Mouse (Mus musculus) MEL (cell line): ENCODE results near the gene Gtf2ird1.

Experiments
- CTCF ChIP-seq, 3 experiments: IDR thresholded peaks in 2 of 3; conservative IDR thresholded peaks in 1 of 3; 2 replicates each; pipeline ENCODE4 v1.5.1; 2011 to 2012; ENCODE audit warnings: low read length in 3 of 3, low read depth in 2 of 3, mild to moderate bottlenecking in 2 of 3, improper control_type of control experiment in 1 of 3, inconsistent platforms in 1 of 3, mixed read lengths in 1 of 3, moderate library complexity in 1 of 3; ENCODE audit not compliant: control insufficient read depth in 1 of 3, insufficient read depth in 1 of 3, poor library complexity in 1 of 3, severe bottlenecking in 1 of 3
- EP300 ChIP-seq, 2 experiments: IDR thresholded peaks; 2 replicates each; pipeline ENCODE4 v1.6.1; 2011; ENCODE audit warnings: improper control_type of control experiment in 2 of 2, low read length in 2 of 2, low read depth in 1 of 2, mild to moderate bottlenecking in 1 of 2
- GATA1 ChIP-seq: IDR thresholded peaks from 2 replicates; pipeline ENCODE4 v1.6.1; 2011; ENCODE audit warnings: low read depth, low read length, improper control_type of control experiment
- MAZ ChIP-seq: IDR thresholded peaks from 2 replicates; pipeline ENCODE4 v1.6.1; 2012; ENCODE audit warnings: low read depth, mild to moderate bottlenecking, inconsistent platforms, low read length, improper control_type of control experiment
- NELFE ChIP-seq: IDR thresholded peaks from 2 replicates; pipeline ENCODE4 v1.6.1; 2011; ENCODE audit warnings: low read depth, low read length, improper control_type of control experiment
- NRF1 ChIP-seq: IDR thresholded peaks from 2 replicates; pipeline ENCODE4 v1.6.1; 2014; ENCODE audit warnings: low read depth, mild to moderate bottlenecking, inconsistent platforms, low read length, improper control_type of control experiment, moderate library complexity; ENCODE audit not compliant: poor library complexity, insufficient read depth, severe bottlenecking
- POLR2A ChIP-seq, 2 experiments: IDR thresholded peaks; 2 replicates each; pipeline ENCODE4 v1.6.1; 2011 to 2012; ENCODE audit warnings: low read length in 2 of 2, mild to moderate bottlenecking in 2 of 2, control low read depth in 1 of 2, improper control_type of control experiment in 1 of 2, low read depth in 1 of 2, moderate library complexity in 1 of 2; ENCODE audit not compliant: control insufficient read depth in 1 of 2, insufficient read depth in 1 of 2, poor library complexity in 1 of 2
- POLR2AphosphoS2 ChIP-seq: IDR thresholded peaks from 2 replicates; pipeline ENCODE4 v1.6.1; 2011; ENCODE audit warnings: low read length, improper control_type of control experiment
- POLR2AphosphoS5 ChIP-seq: IDR thresholded peaks from 2 replicates; pipeline ENCODE4 v1.6.1; 2012; ENCODE audit warnings: low read depth, borderline replicate concordance, mild to moderate bottlenecking, inconsistent platforms, low read length, moderate library complexity, mixed read lengths
- TAL1 ChIP-seq: IDR thresholded peaks from 2 replicates; pipeline ENCODE4 v1.6.1; 2012; ENCODE audit warnings: mild to moderate bottlenecking, inconsistent platforms, low read length, moderate library complexity, mixed read lengths
- TCF12 ChIP-seq: IDR thresholded peaks from 2 replicates; pipeline ENCODE4 v1.6.1; 2014; ENCODE audit warnings: low read depth, mild to moderate bottlenecking, inconsistent platforms, low read length, improper control_type of control experiment, moderate library complexity

GRCm38 (mm10) chr5:134393624-134394023 is 62.9 kb downstream of the Gtf2ird1 start:
- TF ChIP-seq CTCF (IDR thresholded peaks at IDR 0.05 in 2 of 3, conservative IDR thresholded peaks at IDR 0.05 in 1 of 3; ENCODE audit: control insufficient read depth in 1 of 3, insufficient read depth in 1 of 3, low read depth in 2 of 3, low read length in 3 of 3, poor library complexity in 1 of 3, severe bottlenecking in 1 of 3) (no peak), TCF12 (no peak), POLR2A (IDR thresholded peaks at IDR 0.05; ENCODE audit: control insufficient read depth in 1 of 2, insufficient read depth in 1 of 2, low read depth in 1 of 2, low read length in 2 of 2, poor library complexity in 1 of 2) (no peak), GATA1 (no peak), POLR2AphosphoS5 (no peak), EP300 (IDR thresholded peaks at IDR 0.05; ENCODE audit: low read depth in 1 of 2, low read length in 2 of 2) (no peak), TAL1 (no peak), POLR2AphosphoS2 (no peak), NELFE (no peak), NRF1 (no peak), MAZ (no peak)
